8 mouse cellular contexts compared by ENCODE assay signal in the genomic region with DNA sequence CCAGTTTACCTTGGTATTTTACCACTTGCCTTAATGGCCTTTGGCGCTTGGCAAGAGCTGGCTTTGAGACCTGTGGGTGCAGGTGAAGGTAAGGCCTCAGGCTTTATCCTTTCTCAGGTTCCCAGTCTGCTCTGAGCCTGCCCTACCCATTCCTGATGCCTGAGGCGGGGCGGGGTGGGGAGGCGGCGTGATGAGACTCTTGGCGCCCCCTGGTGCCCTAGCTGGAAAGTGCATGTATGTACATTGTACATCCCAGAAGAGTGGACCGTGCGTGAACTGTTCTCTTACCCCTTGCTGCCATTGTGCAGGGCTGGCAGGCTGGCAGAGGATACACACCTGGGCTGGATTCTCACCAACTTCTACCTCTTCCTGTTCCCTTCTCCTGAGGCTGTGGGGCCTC. TPM values are rescaled to one million over a fixed set of nuclear protein-coding genes. Genes with fewer than 3 reads are reported as not detected.
DNase-seq lines count a peak whose midpoint lies in the region; ATAC-seq and TF ChIP-seq lines count a peak whose summit lies in the region.

No protein-coding gene starts in this region.

- H3K4me1 ChIP-seq in G1E (ENCODE audit: insufficient read depth, low read depth, low read length): peaks cover 23% of the 10 kb centered on the region
- H3K4me1 ChIP-seq in lung, embryonic 15.5 days: no peaks in the 10 kb centered on the region
- H3K4me1 ChIP-seq in olfactory bulb, adult 2 months (ENCODE audit: control insufficient read depth, insufficient read depth, low read length): peaks cover 19% of the 10 kb centered on the region

- H3K27me3 ChIP-seq in G1E (ENCODE audit: insufficient read depth, low read length): peaks cover 15% of the 10 kb centered on the region
- H3K27me3 ChIP-seq in lung, embryonic 15.5 days: peaks cover under 1% of the 10 kb centered on the region; the same call in 1 of the 2 replicates

- H3K9ac ChIP-seq in lung, embryonic 15.5 days: no peak overlapping the region

- peak; percentile 85 for TF ChIP-seq CTCF in G1E (IDR thresholded peaks at IDR 0.05; ENCODE audit: low read depth, low read length)
- peak; percentile 89 for TF ChIP-seq CTCF in brain, embryonic 14.5 days (IDR thresholded peaks at IDR 0.05; ENCODE audit: borderline replicate concordance, extremely low read depth, insufficient read depth, insufficient read length)
- peak; percentile 83 for TF ChIP-seq CTCF in olfactory bulb, adult 2 months (IDR thresholded peaks at IDR 0.05; ENCODE audit: insufficient read depth, low read depth, low read length)

- TF ChIP-seq POLR2A in brain, embryonic 14.5 days (IDR thresholded peaks at IDR 0.05; ENCODE audit: borderline replicate concordance, extremely low read depth, insufficient read depth, insufficient read length, poor library complexity, severe bottlenecking): no peak
- TF ChIP-seq POLR2A in olfactory bulb, adult 2 months (IDR thresholded peaks at IDR 0.05; ENCODE audit: insufficient read depth, low read depth, low read length): no peak

- H3K9me3 ChIP-seq in G1E (replicated peaks): no peaks in the 10 kb centered on the region
- no peaks in the 10 kb centered on the region for H3K9me3 ChIP-seq in lung, embryonic 15.5 days

- DNase-seq in G1E (ENCODE audit: low spot score): no peak
- DNase-seq in brain, embryonic 14.5 days (ENCODE audit: low read depth): peak; percentile 81
- peak; percentile 84 to 89 for DNase-seq in heart, postnatal 14 days
- peak; percentile 56 to 87 for DNase-seq in layer of hippocampus, adult 18-20 months (ENCODE audit: low spot score in 2 of 2)
- peak; percentile 70 to 79 for DNase-seq in thymus, postnatal 36 days

- H3K36me3 ChIP-seq in G1E (replicated peaks): peaks cover 24% of the 10 kb centered on the region
- peaks cover 4% of the 10 kb centered on the region for H3K36me3 ChIP-seq in lung, embryonic 15.5 days

- 1% methylated on average over 8 of the region's 8 CpGs for WGBS in lung, embryonic 15.5 days
- 2% methylated on average over 8 of the region's 8 CpGs for WGBS in olfactory bulb, adult 2 months

- ATAC-seq in G1E (ENCODE audit: extremely low read depth, insufficient number of reproducible peaks, low FRiP score, poor library complexity, severe bottlenecking): peak; percentile 28; the same call in 1 of the 2 replicates
- peak; percentile 90 for ATAC-seq in erythroid progenitor cell, adult 5-6 weeks (replicated peaks; ENCODE audit: low FRiP score, poor library complexity, severe bottlenecking)
- ATAC-seq in lung, embryonic 15.5 days (ENCODE audit: borderline replicate concordance, extremely low read depth, low FRiP score, low TSS enrichment): peak; percentile 69

- intact Hi-C loops in heart, postnatal 14 days (cut with DNase I): no loop called here

- H3K4me2 ChIP-seq in lung, embryonic 15.5 days: no peak overlapping the region

- no peak overlapping the region for H3K27ac ChIP-seq in lung, embryonic 15.5 days
- H3K27ac ChIP-seq in olfactory bulb, adult 2 months (ENCODE audit: insufficient read depth, low read depth, low read length): no peak overlapping the region

- H3K4me3 ChIP-seq in G1E (ENCODE audit: low read depth, low read length): no peak overlapping the region
- no peak overlapping the region for H3K4me3 ChIP-seq in lung, embryonic 15.5 days
- no peak overlapping the region for H3K4me3 ChIP-seq in olfactory bulb, adult 2 months (ENCODE audit: insufficient read depth, low read depth, low read length)

RNA-seq across cellular contexts. Expression of gene Sema4a, which starts 16.8 kb away (rescaled TPM):
- total RNA-seq in G1E (2014; fragmentation: Nextera tagmentation) (1.1 TPM in 1 of 2 replicates, not detected in the other), G1E (2017) (0.23 and 0.66 TPM in 2 replicates)
- 1.3 and 1.7 TPM in 2 replicates for polyA plus RNA-seq in G1E (2012)
- polyA plus RNA-seq in brain, embryonic 14.5 days (2012; rRNA removed): 57.1 and 57.6 TPM in 2 replicates
- 11.9 and 14.7 TPM in 2 replicates for total RNA-seq in erythroid progenitor cell, adult 5-6 weeks (2015; ENCODE audit: low replicate concordance)
- 4.5 and 15.1 TPM in 2 replicates for total RNA-seq in erythroid progenitor cell, adult 5-6 weeks (2017; ENCODE audit: low replicate concordance)
- total RNA-seq in heart, postnatal 14 days (2021): 1 to 10 TPM; 2.3 to 2.6 TPM
- 10 to 100 TPM; 40.4 to 41.5 TPM for total RNA-seq in layer of hippocampus, adult 18-20 months (2021)
- 4.5 and 5.3 TPM in 2 replicates for polyA plus RNA-seq in lung, embryonic 15.5 days (2015; fragmentation: Nextera tagmentation; extraction: Ambion mirVana)
- not detected in 2 replicates for polyA plus RNA-seq in olfactory bulb, adult 2 months (2012; ENCODE audit: insufficient read depth, insufficient read length, low replicate concordance, missing spikeins)

RNA-seq across cellular contexts. Expression of gene Lmna, which starts 32.0 kb away (rescaled TPM):
- total RNA-seq in G1E (2014; fragmentation: Nextera tagmentation) (69.3 and 72.1 TPM in 2 replicates), G1E (2017) (96.4 and 98.2 TPM in 2 replicates)
- 336 and 381 TPM in 2 replicates for polyA plus RNA-seq in G1E (2012)
- 33.2 and 39.5 TPM in 2 replicates for polyA plus RNA-seq in brain, embryonic 14.5 days (2012; rRNA removed)
- total RNA-seq in erythroid progenitor cell, adult 5-6 weeks (2015; ENCODE audit: low replicate concordance): 31.7 and 48.2 TPM in 2 replicates
- 182 and 260 TPM in 2 replicates for total RNA-seq in erythroid progenitor cell, adult 5-6 weeks (2017; ENCODE audit: low replicate concordance)
- total RNA-seq in heart, postnatal 14 days (2021): 100 to 1,000 TPM; 128 TPM
- 10 to 100 TPM; 36.5 to 40.2 TPM for total RNA-seq in layer of hippocampus, adult 18-20 months (2021)
- polyA plus RNA-seq in lung, embryonic 15.5 days (2015; fragmentation: Nextera tagmentation; extraction: Ambion mirVana): 111 and 121 TPM in 2 replicates
- not detected in 2 replicates for polyA plus RNA-seq in olfactory bulb, adult 2 months (2012; ENCODE audit: insufficient read depth, insufficient read length, low replicate concordance, missing spikeins)

RNA-seq across cellular contexts. Expression of gene Slc25a44, which starts 52.8 kb away (rescaled TPM):
- total RNA-seq in G1E (2014; fragmentation: Nextera tagmentation): 62.0 and 62.3 TPM in 2 replicates
- total RNA-seq in G1E (2017): 50.3 and 50.9 TPM in 2 replicates
- 17.4 and 23.0 TPM in 2 replicates for polyA plus RNA-seq in G1E (2012)
- 39.6 and 41.6 TPM in 2 replicates for polyA plus RNA-seq in brain, embryonic 14.5 days (2012; rRNA removed)
- 34.0 and 35.3 TPM in 2 replicates for total RNA-seq in erythroid progenitor cell, adult 5-6 weeks (2015; ENCODE audit: low replicate concordance)
- 34.8 and 40.5 TPM in 2 replicates for total RNA-seq in erythroid progenitor cell, adult 5-6 weeks (2017; ENCODE audit: low replicate concordance)
- total RNA-seq in heart, postnatal 14 days (2021): 10 to 100 TPM; 13.1 to 14.2 TPM
- total RNA-seq in layer of hippocampus, adult 18-20 months (2021): 10 to 100 TPM; 71.9 to 73.0 TPM
- 13.9 and 14.8 TPM in 2 replicates for polyA plus RNA-seq in lung, embryonic 15.5 days (2015; fragmentation: Nextera tagmentation; extraction: Ambion mirVana)
- polyA plus RNA-seq in olfactory bulb, adult 2 months (2012; ENCODE audit: insufficient read depth, insufficient read length, low replicate concordance, missing spikeins): not detected in 2 replicates

RNA-seq across cellular contexts. Expression of gene Mex3a, which starts 54.5 kb away (rescaled TPM):
- total RNA-seq in G1E (2014; fragmentation: Nextera tagmentation) (6.2 and 8.2 TPM in 2 replicates), G1E (2017) (1.7 and 2.0 TPM in 2 replicates)
- polyA plus RNA-seq in G1E (2012): 9.0 and 9.6 TPM in 2 replicates
- polyA plus RNA-seq in brain, embryonic 14.5 days (2012; rRNA removed): 93.2 and 103 TPM in 2 replicates
- total RNA-seq in erythroid progenitor cell, adult 5-6 weeks (2015; ENCODE audit: low replicate concordance): 0.42 TPM in 1 of 2 replicates, not detected in the other
- total RNA-seq in erythroid progenitor cell, adult 5-6 weeks (2017; ENCODE audit: low replicate concordance): 0.08 and 0.26 TPM in 2 replicates
- 1 to 10 TPM in 1 of 2 experiments, under 1 TPM in 1; 0.81 to 2.0 TPM for total RNA-seq in heart, postnatal 14 days (2021)
- total RNA-seq in layer of hippocampus, adult 18-20 months (2021): 1 to 10 TPM; 2.0 to 2.2 TPM
- polyA plus RNA-seq in lung, embryonic 15.5 days (2015; fragmentation: Nextera tagmentation; extraction: Ambion mirVana): 15.8 and 16.8 TPM in 2 replicates
- polyA plus RNA-seq in olfactory bulb, adult 2 months (2012; ENCODE audit: insufficient read depth, insufficient read length, low replicate concordance, missing spikeins): not detected in 2 replicates

Comparison
In these comparisons a context has a peak if more than half of its experiments do, and no peak if none do; other contexts are left out.
1. ATAC-seq: peak in every context shown above with its lines; median percentile 90 in erythroid progenitor cell, adult 5-6 weeks; 69 in lung, embryonic 15.5 days; 28 in G1E.